Mouse (Mus musculus) megakaryocyte progenitor cell, adult 5-6 weeks (primary cell): ENCODE measurements around the gene Fbxo21. TPM values are rescaled to one million over a fixed set of nuclear protein-coding genes. Genes with fewer than 3 reads are reported as not detected.

ENCODE experiments used
- ATAC-seq: replicated peaks from 2 replicates; pipeline ENCODE4 v1.8.0; 2016; ENCODE audit warnings: mild to moderate bottlenecking, moderate TSS enrichment, inconsistent platforms; ENCODE audit not compliant: poor library complexity
- total RNA-seq, 2 experiments: library from RNA; stranded (forward) in 1 of 2; stranded (reverse) in 1 of 2; fragments of 157-497, 149-512 nt in 1 of 2; fragments of 200-1000 nt in 1 of 2; gene quantifications; 2 replicates each; pipeline versions ENCODE4 v1.2.3 to v1.2.4; 2015 to 2017

The Fbxo21 gene
- total RNA-seq, 2 experiments from 2014 or later, result 10.9 to 13.1 TPM

DNA sequence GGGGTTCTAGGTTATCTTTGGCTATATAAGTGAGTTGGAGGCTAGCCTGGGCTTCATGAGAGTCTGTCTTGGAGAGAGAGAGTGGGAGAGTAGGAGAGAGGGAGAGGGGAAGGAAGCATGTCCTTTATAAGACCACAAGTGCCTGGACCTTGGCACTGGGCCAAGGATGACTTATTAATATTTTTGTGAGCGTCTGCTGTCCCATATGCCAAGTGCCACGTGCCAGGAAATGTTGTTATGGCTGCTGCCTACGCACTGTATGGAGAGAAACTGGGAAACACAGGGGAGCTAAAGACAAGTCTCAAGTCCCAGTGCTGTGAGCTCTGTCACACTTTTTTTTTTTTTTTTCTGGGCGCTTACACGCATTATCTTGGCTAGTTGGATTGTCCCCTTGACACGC lies 66.1 kb downstream of the Fbxo21 start:
- ATAC-seq, result no peak

- no peak for ATAC-seq
These were observed 67.2 kb downstream of the Fbxo21 start for GRCm38 (mm10) chr5:118043761-118044160.

DNA sequence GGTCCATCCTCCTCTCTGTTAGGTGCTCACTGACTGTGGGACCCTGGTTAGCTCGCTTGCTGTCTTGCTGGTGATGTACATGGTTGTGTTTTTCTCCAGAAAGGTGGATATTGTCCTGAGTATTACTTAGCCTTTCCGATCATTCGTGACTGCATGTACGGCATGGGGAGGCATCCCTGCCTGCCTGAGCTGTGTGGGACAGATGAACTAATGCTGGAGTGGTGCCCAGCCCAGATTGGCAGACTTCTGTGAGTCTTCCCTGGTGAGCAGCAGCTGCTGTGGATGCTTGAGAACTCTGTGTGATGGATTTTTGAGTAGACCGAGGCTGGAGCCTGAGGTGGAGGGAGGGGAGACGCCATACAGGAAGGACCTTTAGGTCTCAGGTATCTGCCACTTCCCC lies 68.4 kb downstream of the Fbxo21 start:
- ATAC-seq, result no peak

GRCm38 (mm10) chr5:118045385-118045784 lies 68.9 kb downstream of the Fbxo21 start:
- no peak for ATAC-seq

DNA sequence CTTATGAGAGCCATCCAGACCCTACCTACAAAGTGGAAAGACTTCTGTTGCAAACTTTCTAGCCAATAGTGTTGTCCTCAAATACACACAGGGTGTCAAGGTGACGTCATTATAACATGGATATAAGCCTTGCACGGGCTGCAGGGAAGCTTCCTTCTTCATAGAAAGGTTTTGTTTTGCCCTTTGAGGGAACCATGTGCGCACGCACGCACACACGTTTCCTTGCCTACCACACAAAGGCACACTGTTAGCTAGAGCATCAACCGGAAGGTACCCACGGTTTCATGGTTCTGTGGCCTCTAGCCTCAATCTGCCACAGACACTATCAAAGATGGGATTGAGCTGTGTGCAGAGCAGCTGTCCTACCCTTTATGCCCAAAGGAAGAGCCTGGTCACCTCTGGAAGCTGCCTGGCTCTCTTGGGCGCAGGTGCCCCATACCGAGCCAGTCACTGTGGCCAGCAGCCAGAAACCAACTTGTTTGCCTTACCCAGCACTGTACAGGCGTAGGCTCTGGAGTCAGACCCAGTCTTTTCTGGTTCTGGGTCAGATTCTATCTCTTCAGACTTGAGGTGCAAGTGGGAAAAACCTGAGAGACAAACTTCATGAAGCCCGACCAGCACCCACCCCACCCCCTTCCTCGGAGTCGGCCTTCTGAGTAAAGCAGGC lies 70.7 kb downstream of the Fbxo21 start:
- no peak for ATAC-seq

GRCm38 (mm10) chr5:118048412-118048811 lies 71.9 kb downstream of the Fbxo21 start:
- ATAC-seq, result peak; percentile 85

DNA sequence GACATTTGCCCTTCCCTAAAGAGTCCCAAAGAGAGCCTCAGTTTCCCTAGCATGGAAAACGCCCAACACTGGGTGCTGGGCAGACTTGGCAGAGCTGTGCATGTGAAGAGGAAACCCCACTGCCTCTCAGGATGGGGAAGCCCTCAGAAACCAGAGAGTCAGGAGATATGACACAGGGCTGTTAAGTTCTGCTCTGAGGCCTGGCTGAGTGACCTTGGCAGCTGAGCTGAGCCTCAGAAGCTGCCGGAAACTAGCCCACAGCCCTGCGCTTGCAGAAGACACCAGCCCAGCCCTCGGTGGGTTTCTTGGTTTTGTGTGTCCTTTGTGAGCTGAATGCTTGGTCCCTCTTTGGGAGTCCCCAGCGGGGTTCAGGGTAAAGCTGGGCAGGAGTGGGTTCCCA lies 72.4 kb downstream of the Fbxo21 start:
- peak; percentile 59 for ATAC-seq

- no peak for ATAC-seq
These were observed 74.2 kb downstream of the Fbxo21 start for GRCm38 (mm10) chr5:118050743-118051142.

- no peak for ATAC-seq
These were observed 75.6 kb downstream of the Fbxo21 start for GRCm38 (mm10) chr5:118051981-118052662.

GRCm38 (mm10) chr5:118053205-118053604 lies 76.7 kb downstream of the Fbxo21 start:
- no peak for ATAC-seq

- no peak for ATAC-seq
These were observed 81.1 kb downstream of the Fbxo21 start for GRCm38 (mm10) chr5:118057508-118058111.

DNA sequence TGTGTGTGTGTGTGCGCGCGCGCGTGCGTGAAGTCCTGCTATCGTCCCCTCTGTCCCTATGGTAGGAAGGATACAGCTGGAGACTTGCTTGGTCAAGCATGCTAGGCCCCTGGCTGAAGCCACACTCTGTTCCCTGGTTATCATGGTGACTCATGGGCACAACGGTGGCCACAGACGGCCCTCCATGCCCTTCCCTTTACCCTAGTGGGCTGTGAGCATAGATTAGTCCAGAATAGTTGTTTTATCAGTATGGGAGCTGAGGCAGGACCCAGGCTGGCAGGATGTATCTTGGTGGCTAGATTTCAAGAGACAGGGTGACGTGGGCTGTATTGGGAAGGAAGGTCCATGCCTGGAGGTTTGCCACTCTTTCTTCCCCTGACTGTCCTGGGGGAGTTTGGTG lies 82.3 kb downstream of the Fbxo21 start:
- peak; percentile 69 for ATAC-seq

DNA sequence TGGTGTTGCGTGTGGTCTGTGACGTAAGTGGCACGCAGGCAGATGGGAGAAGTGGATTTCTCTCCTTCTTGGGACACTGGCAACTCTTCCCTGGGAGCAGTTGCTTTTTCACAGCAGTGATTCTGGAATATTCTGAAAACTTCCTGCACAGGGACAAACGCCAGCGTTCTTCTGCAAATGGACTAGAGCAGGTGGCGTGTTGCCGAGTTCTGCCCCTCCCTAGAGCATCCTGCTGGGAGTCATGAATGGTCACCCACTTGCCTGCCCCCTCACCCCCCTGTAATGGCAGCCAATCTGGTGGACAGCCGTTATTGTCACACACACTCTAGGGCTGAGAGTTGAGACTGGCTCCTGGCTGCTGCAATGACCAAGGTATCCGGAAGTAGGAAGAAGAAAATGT lies 83.1 kb downstream of the Fbxo21 start:
- ATAC-seq, result no peak

Other genes starting within 250 kb of the Fbxo21 start
- not detected in 2 replicates for gene Nos1, start 195.7 kb upstream of the Fbxo21 start, total RNA-seq (2015)
- gene Nos1, start 195.7 kb upstream of the Fbxo21 start, total RNA-seq (2017), result 0.04 TPM in 1 of 2 replicates, not detected in the other
- gene Tesc, start 51.0 kb downstream of the Fbxo21 start, total RNA-seq (2015), result 0.25 and 0.42 TPM in 2 replicates
- gene Tesc, start 51.0 kb downstream of the Fbxo21 start, total RNA-seq (2017), result not detected in 2 replicates
- 12.4 and 13.6 TPM in 2 replicates for gene Fbxw8, start 178.7 kb downstream of the Fbxo21 start, total RNA-seq (2015)
- gene Fbxw8, start 178.7 kb downstream of the Fbxo21 start, total RNA-seq (2017), result 20.1 and 24.5 TPM in 2 replicates
- gene Hrk, start 187.9 kb downstream of the Fbxo21 start, total RNA-seq (2015), result not detected in 2 replicates
- not detected in 2 replicates for gene Hrk, start 187.9 kb downstream of the Fbxo21 start, total RNA-seq (2017)